Mouse (Mus musculus): ENCODE measurements around the gene Kcnj9. TPM values are rescaled to one million over a fixed set of nuclear protein-coding genes. Genes with fewer than 3 reads are reported as not detected.

The Kcnj9 gene
- polyA plus RNA-seq, 1 experiment from 2014 or later: 0.23 TPM

DNA sequence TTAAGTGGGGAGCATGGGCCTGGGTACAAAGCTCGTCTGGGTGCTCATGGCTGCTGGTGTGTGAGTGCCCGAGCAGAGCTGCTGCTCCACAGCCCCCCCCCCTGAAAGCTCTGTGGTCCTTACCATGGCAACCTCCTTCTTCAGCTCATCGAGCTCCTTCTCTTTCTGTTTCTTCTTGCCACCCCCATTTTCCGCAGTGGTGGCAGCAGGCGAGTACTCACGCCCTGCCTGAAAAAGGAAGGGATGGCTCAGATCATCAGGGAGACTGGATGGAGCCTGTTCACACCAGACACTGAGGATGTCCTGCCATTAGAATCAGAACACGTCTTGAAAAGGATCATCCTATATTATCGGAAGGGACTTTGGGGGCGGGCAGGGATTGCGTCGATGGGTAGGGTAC, 35.7 kb downstream of the Kcnj9 start:
- no peak for DNase-seq (ENCODE audit: low spot score)
- Histone ChIP-seq H3K4me1 (peaks cover 30% of the 10 kb centered on the region), H3K27ac (replicated peaks) (no peak overlapping the region), H3K27me3 (ENCODE audit: low read depth, poor library complexity, severe bottlenecking) (peaks cover 29% of the 10 kb centered on the region), H3K9me3 (replicated peaks) (no peaks in the 10 kb centered on the region), H3K4me3 (no peak overlapping the region), H3K36me3 (no peaks in the 10 kb centered on the region)
- WGBS: 84% methylated on average over 11 of the region's 11 CpGs

GRCm38 (mm10) chr1:172292880-172293279, 36.2 kb downstream of the Kcnj9 start:
- Histone ChIP-seq H3K27me3 (ENCODE audit: low read depth, poor library complexity, severe bottlenecking) (peaks cover 24% of the 10 kb centered on the region), H3K9me3 (replicated peaks) (no peaks in the 10 kb centered on the region), H3K4me1 (peaks cover 24% of the 10 kb centered on the region), H3K27ac (replicated peaks) (no peak overlapping the region), H3K36me3 (no peaks in the 10 kb centered on the region), H3K4me3 (no peak overlapping the region)
- 88% methylated on average over 2 of the region's 2 CpGs for WGBS
- no peak for DNase-seq (ENCODE audit: low spot score)

DNA sequence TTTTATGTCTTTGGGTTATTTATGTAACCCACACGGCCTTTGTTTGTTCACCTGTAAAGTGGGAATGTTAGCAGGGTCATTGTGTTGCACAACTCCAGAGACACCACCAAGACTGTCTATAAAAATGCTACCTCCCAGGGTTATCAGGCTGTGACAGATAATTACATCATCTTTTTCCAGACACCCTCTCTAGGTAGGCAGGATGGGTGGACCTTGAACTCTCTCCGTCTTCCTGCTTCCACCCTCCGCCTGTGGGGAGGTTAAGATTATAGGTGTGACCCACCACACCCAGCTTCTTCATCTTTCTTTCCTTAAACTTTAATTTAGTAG, 39.5 kb downstream of the Kcnj9 start:
- Histone ChIP-seq H3K9me3 (replicated peaks) (no peaks in the 10 kb centered on the region), H3K4me1 (peaks cover 10% of the 10 kb centered on the region), H3K4me3 (no peak overlapping the region), H3K36me3 (no peaks in the 10 kb centered on the region), H3K27me3 (ENCODE audit: low read depth, poor library complexity, severe bottlenecking) (no peaks in the 10 kb centered on the region), H3K27ac (replicated peaks) (no peak overlapping the region)
- 89% methylated on average over 3 of the region's 3 CpGs for WGBS
- no peak for DNase-seq (ENCODE audit: low spot score)

GRCm38 (mm10) chr1:172288900-172289616, 40.1 kb downstream of the Kcnj9 start:
- Histone ChIP-seq H3K4me1 (peaks cover 10% of the 10 kb centered on the region), H3K4me3 (no peak overlapping the region), H3K36me3 (no peaks in the 10 kb centered on the region), H3K9me3 (replicated peaks) (no peaks in the 10 kb centered on the region), H3K27me3 (ENCODE audit: low read depth, poor library complexity, severe bottlenecking) (no peaks in the 10 kb centered on the region), H3K27ac (replicated peaks) (no peak overlapping the region)
- DNase-seq (ENCODE audit: low spot score): no peak
- WGBS: 89% methylated on average over 11 of the region's 11 CpGs

DNA sequence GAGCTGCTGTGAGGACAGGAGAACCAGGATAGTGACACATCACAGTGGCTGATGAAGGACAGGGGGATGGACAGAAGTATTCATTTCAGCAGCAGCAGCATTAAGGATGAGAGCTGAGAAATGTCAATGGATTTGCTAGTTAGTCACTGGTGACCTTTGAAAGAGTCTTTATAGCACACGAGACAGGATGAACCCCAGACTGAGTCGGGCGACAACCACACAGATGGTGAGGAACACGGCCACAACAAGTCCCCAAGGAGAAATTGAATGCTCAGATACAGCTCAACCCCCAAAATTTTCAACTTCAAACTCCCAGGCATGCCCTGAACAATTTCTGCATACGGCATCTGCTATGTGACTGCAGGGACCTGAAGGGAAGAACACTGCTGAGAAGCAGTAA, 42.4 kb downstream of the Kcnj9 start:
- 91% methylated on average over 5 of the region's 5 CpGs for WGBS
- Histone ChIP-seq H3K4me1 (peaks cover 10% of the 10 kb centered on the region), H3K27ac (replicated peaks) (no peak overlapping the region), H3K9me3 (replicated peaks) (no peaks in the 10 kb centered on the region), H3K4me3 (no peak overlapping the region), H3K27me3 (ENCODE audit: low read depth, poor library complexity, severe bottlenecking) (no peaks in the 10 kb centered on the region), H3K36me3 (no peaks in the 10 kb centered on the region)
- no peak for DNase-seq (ENCODE audit: low spot score)

DNA sequence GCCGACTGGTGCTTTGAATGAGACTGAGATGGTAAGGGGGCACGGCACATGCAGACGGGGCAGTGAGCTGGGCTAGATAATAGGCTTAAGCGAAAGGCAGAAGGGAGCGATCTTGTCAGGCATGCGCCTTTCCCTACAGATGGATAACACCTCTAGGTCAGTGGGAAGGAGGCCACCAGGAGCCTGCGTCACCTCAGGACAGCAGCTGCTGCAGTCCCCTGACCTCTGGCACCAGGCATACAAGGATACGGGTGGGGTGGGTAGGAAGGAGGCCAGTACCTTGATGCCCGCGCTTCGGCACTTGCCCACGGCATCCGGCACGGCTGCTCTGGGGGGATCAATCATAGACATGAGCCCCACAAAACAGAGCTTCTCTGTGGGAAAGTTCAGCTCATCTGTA, 44.9 kb downstream of the Kcnj9 start:
- H3K36me3 ChIP-seq: no peaks in the 10 kb centered on the region
- no peaks in the 10 kb centered on the region for H3K27me3 ChIP-seq (ENCODE audit: low read depth, poor library complexity, severe bottlenecking)
- H3K4me1 ChIP-seq: peaks cover 18% of the 10 kb centered on the region
- H3K27ac ChIP-seq (replicated peaks): 0 out of 2 replicates have a peak overlapping the region, but pooled peaks have one; percentile 20
- DNase-seq (ENCODE audit: low spot score): no peak
- WGBS: 89% methylated on average over 14 of the region's 14 CpGs
- no peaks in the 10 kb centered on the region for H3K9me3 ChIP-seq (replicated peaks)
- H3K4me3 ChIP-seq: no peak overlapping the region

- no peak for DNase-seq (ENCODE audit: low spot score)
- H3K4me1 ChIP-seq: peaks cover 18% of the 10 kb centered on the region
- no peaks in the 10 kb centered on the region for H3K9me3 ChIP-seq (replicated peaks)
- no peaks in the 10 kb centered on the region for H3K36me3 ChIP-seq
- 92% methylated on average over 6 of the region's 6 CpGs for WGBS
- H3K27ac ChIP-seq (replicated peaks): no peak overlapping the region
- H3K4me3 ChIP-seq: no peak overlapping the region
- no peaks in the 10 kb centered on the region for H3K27me3 ChIP-seq (ENCODE audit: low read depth, poor library complexity, severe bottlenecking)
Measured at GRCm38 (mm10) chr1:172283073-172283472, 46.0 kb downstream of the Kcnj9 start.

DNA sequence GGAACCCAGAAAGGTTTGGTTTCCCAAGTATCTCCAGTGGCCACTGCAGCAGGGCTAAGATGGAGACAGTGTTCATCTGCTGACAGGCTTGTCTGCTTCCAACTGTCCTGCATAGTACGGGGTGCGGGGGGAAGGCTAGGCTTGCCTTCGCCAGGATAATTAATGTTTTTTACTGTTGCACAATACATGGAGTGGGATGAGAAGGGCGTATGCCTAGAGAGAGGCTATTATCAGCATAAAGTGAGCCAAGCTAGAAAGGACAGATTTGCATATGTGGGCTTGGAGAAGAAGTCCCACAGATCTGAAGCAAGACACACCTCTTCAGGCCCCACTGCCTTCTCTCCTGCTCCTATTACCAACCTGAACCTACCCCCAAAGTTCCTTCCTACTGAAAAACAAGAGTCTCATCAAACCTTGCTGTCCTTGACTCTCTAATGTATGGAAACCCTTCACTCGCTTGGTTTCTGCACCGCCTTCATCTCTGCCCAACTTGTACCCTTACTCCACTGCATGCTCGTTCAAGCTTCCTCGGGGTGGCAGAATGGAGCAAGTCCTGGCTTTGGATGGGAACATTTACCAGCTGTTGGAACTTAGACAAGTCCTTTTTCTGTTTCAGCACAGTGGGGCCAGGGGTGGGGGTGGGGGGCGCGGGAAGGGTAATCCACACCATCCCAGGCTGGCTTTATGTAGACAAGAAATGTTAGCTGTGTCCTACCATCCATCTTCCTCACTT, 47.4 kb downstream of the Kcnj9 start:
- Histone ChIP-seq H3K27ac (replicated peaks) (no peak overlapping the region), H3K9me3 (replicated peaks) (no peaks in the 10 kb centered on the region), H3K27me3 (ENCODE audit: low read depth, poor library complexity, severe bottlenecking) (no peaks in the 10 kb centered on the region), H3K4me3 (no peak overlapping the region), H3K36me3 (no peaks in the 10 kb centered on the region), H3K4me1 (peaks cover 18% of the 10 kb centered on the region)
- no peak for DNase-seq (ENCODE audit: low spot score)
- WGBS: 89% methylated on average over 10 of the region's 10 CpGs

- 84% methylated on average over 16 of the region's 16 CpGs for WGBS
- no peaks in the 10 kb centered on the region for H3K36me3 ChIP-seq
- no peaks in the 10 kb centered on the region for H3K27me3 ChIP-seq (ENCODE audit: low read depth, poor library complexity, severe bottlenecking)
- no peak overlapping the region for H3K4me3 ChIP-seq
- no peaks in the 10 kb centered on the region for H3K9me3 ChIP-seq (replicated peaks)
- no peak overlapping the region for H3K27ac ChIP-seq (replicated peaks)
- 0 out of 2 replicates have a peak, but pooled peaks cover 8% of the 10 kb centered on the region for H3K4me1 ChIP-seq
- no peak for DNase-seq (ENCODE audit: low spot score)
Measured at GRCm38 (mm10) chr1:172279768-172280509, 49.2 kb downstream of the Kcnj9 start.

GRCm38 (mm10) chr1:172278328-172278727, 50.8 kb downstream of the Kcnj9 start:
- no peaks in the 10 kb centered on the region; the same call in 1 of the 2 replicates for H3K27me3 ChIP-seq (ENCODE audit: low read depth, poor library complexity, severe bottlenecking)
- 94% methylated on average over 13 of the region's 13 CpGs for WGBS
- H3K36me3 ChIP-seq: no peaks in the 10 kb centered on the region

DNA sequence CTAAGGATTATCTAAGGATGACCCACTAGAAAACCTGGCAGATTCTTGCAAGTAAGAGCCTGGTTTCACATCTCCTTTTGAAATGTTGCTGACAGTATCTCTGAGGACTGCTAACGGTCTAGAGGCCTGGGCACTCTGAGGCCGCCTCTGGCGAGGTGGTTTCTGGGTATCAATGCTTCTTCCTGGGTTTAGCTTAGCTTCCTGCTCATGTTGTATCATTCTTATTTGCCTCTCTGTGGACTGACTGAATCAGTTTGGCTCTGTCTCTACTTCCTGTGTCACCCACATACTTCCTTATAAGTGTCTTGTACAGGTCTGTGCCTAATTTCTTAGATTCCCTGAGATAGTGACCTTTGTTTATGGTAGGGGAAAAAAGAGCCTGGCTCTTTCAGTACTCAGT, 51.9 kb downstream of the Kcnj9 start:
- H3K27ac ChIP-seq (replicated peaks): no peak overlapping the region
- WGBS: 82% methylated on average over 3 of the region's 3 CpGs
- no peaks in the 10 kb centered on the region for H3K9me3 ChIP-seq (replicated peaks)
- H3K4me3 ChIP-seq: no peak overlapping the region
- no peak for DNase-seq (ENCODE audit: low spot score)
- H3K27me3 ChIP-seq (ENCODE audit: low read depth, poor library complexity, severe bottlenecking): no peaks in the 10 kb centered on the region; the same call in 1 of the 2 replicates
- no peaks in the 10 kb centered on the region for H3K36me3 ChIP-seq
- H3K4me1 ChIP-seq: peaks cover 18% of the 10 kb centered on the region

More at GRCm38 (mm10) chr1:172278328-172278727, 50.8 kb downstream of the Kcnj9 start:
- no peak for DNase-seq (ENCODE audit: low spot score)
- Histone ChIP-seq H3K9me3 (replicated peaks) (no peaks in the 10 kb centered on the region), H3K4me1 (peaks cover 17% of the 10 kb centered on the region; the same call in 1 of the 2 replicates), H3K27ac (replicated peaks) (no peak overlapping the region), H3K4me3 (no peak overlapping the region)

DNA sequence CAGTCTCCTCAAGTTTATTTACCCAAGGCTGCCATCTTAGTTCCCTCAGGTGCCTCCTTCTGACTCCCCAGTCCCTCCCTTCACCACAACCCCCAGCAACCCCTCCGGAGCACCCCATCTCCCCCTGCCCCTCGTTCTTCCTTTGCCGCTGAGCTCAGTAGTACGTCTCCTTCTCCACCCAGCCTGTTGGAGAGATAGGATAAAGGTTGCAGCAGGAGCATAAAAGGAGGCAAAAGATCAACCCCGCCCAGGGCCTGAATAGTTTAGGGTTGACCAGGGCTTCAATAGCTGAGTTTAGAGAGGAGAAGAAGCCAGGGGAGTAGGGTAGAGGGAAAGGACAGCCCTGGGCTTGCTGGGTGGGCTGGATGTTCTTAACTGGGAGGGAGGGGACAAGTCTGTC, 54.6 kb downstream of the Kcnj9 start:
- 67% methylated on average over 5 of the region's 5 CpGs for WGBS
- H3K4me3 ChIP-seq: no peak overlapping the region

More for the DNA sequence above, 54.6 kb downstream of the Kcnj9 start:
- DNase-seq (ENCODE audit: low spot score): no peak
- peaks cover 24% of the 10 kb centered on the region for H3K4me1 ChIP-seq
- H3K36me3 ChIP-seq: no peaks in the 10 kb centered on the region
- H3K27me3 ChIP-seq (ENCODE audit: low read depth, poor library complexity, severe bottlenecking): no peaks in the 10 kb centered on the region; the same call in 1 of the 2 replicates
- no peaks in the 10 kb centered on the region for H3K9me3 ChIP-seq (replicated peaks)
- no peak overlapping the region for H3K27ac ChIP-seq (replicated peaks)

Data from midbrain, embryonic 10.5 days (tissue).